Comparison of ENCODE assay signal across 13 mouse cellular contexts in the genomic region with DNA sequence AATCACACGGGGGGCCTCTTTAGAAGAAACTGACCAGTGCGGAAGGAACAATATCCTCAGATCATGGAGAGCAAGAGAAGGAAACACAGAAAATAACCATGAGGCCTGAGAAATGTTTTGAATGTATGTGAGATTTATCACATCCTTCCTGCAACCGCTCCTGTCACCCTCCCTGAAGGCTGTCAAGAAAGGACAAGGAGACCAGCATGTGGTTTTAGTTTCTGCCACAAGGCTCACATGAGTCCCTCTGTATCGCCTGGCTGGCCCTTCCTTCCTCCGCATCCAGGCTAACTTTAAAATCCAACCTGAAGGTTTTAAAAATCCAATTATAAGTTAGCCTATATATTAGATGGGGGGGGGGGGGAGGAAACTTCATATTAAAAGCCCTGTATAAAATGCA. TPM values are rescaled to one million over a fixed set of nuclear protein-coding genes. Genes with fewer than 3 reads are reported as not detected.
DNase-seq lines count a peak whose midpoint lies in the region; ATAC-seq and TF ChIP-seq lines count a peak whose summit lies in the region.
"Not testable (repeated sequence)": the region's sequence is repeated elsewhere in the genome, so short reads cannot be mapped to it uniquely, and the experiment has no call there.
"Had no signal": no experiment of that assay in that cellular context is flagged by ENCODE, and none has a peak within 500 bp of the region (broad histone marks: within the 10 kb centered on the region; RNA-seq: fewer than 3 reads in every experiment).

No protein-coding gene starts in this region.

- not testable (repeated sequence) for ATAC-seq in G1E (ENCODE audit: extremely low read depth, insufficient number of reproducible peaks, low FRiP score, poor library complexity, severe bottlenecking); heart, embryonic 14.5 days (ENCODE audit: insufficient number of reproducible peaks, insufficient read depth, low FRiP score, low read depth); kidney, embryonic 16.5 days (ENCODE audit: low FRiP score, low TSS enrichment)
- peak; percentile 75 for ATAC-seq in liver, postnatal 0 days
- ATAC-seq in megakaryocyte-erythroid progenitor cell, adult 5-6 weeks (replicated peaks; ENCODE audit: low FRiP score, low TSS enrichment, poor library complexity, severe bottlenecking) = peak; percentile 51

- not testable (repeated sequence) for H3K9me3 ChIP-seq in G1E (replicated peaks); heart, embryonic 14.5 days (ENCODE audit: control insufficient read depth, low read length); kidney, embryonic 16.5 days (ENCODE audit: low read length); liver, postnatal 0 days (ENCODE audit: low read length)

- DNase-seq in G1E (ENCODE audit: low spot score); liver, postnatal 0 days: not testable (repeated sequence)
- DNase-seq in c-Kit-positive CD71-positive TER-119-positive erythroid progenitor cells, embryonic 14.5 days (ENCODE audit: low spot score) = peak; percentile 41
- peak; percentile 16 for DNase-seq in thymus, adult 2 months

- not testable (repeated sequence) for H3K27me3 ChIP-seq in G1E (ENCODE audit: insufficient read depth, low read length); heart, embryonic 14.5 days (ENCODE audit: control insufficient read depth, insufficient read depth, low read length); kidney, embryonic 16.5 days (ENCODE audit: insufficient read depth, low read length); liver, postnatal 0 days (ENCODE audit: insufficient read depth, low read length); thymus, adult 2 months (ENCODE audit: control insufficient read depth, insufficient read depth, low read length)

- WGBS in heart, embryonic 14.5 days = 81% methylated on average over 5 of the region's 5 CpGs
- 68% methylated on average over 5 of the region's 5 CpGs for WGBS in kidney, embryonic 16.5 days
- 26% methylated on average over 5 of the region's 5 CpGs for WGBS in liver, postnatal 0 days (ENCODE audit: insufficient replicate concordance)
- 5% methylated on average over 5 of the region's 5 CpGs for WGBS in thymus, adult 2 months

- H3K36me3 ChIP-seq in G1E (replicated peaks) = peaks cover 25% of the 10 kb centered on the region
- H3K36me3 ChIP-seq in heart, embryonic 14.5 days (ENCODE audit: control insufficient read depth, insufficient read depth, low read length); kidney, embryonic 16.5 days (ENCODE audit: insufficient read depth, low read length): not testable (repeated sequence)
- H3K36me3 ChIP-seq in liver, postnatal 0 days (replicated peaks; ENCODE audit: insufficient read depth, low read length) = peaks cover 15% of the 10 kb centered on the region; the same call in 1 of the 2 replicates
- peaks cover 17% of the 10 kb centered on the region for H3K36me3 ChIP-seq in thymus, adult 2 months (ENCODE audit: control insufficient read depth, insufficient read depth, low read length)

- peaks cover 22% of the 10 kb centered on the region for H3K4me1 ChIP-seq in G1E (ENCODE audit: insufficient read depth, low read depth, low read length)
- not testable (repeated sequence) for H3K4me1 ChIP-seq in heart, embryonic 14.5 days (ENCODE audit: control insufficient read depth in 2 of 2, insufficient read depth in 2 of 2, low read length in 2 of 2); kidney, embryonic 16.5 days (ENCODE audit: insufficient read depth, low read length); liver, postnatal 0 days (ENCODE audit: insufficient read depth); thymus, adult 2 months (replicated peaks; ENCODE audit: control insufficient read depth, insufficient read depth, low read length)

- not testable (repeated sequence) for TF ChIP-seq CTCF in G1E (IDR thresholded peaks at IDR 0.05; ENCODE audit: low read depth, low read length); liver, postnatal 0 days (IDR thresholded peaks at IDR 0.05; ENCODE audit: low read depth); thymus, adult 2 months (IDR thresholded peaks at IDR 0.05; ENCODE audit: borderline replicate concordance, control insufficient read depth, extremely low read depth, insufficient read depth, low read length, poor library complexity)

- TF ChIP-seq EP300 in liver, postnatal 0 days (IDR thresholded peaks at IDR 0.05; ENCODE audit: low read depth) = not testable (repeated sequence)

- not testable (repeated sequence) for H3K27ac ChIP-seq in heart, embryonic 14.5 days (replicated peaks in 1 of 2; ENCODE audit: control insufficient read depth in 1 of 2, insufficient read depth in 1 of 2, low read depth in 2 of 2, low read length in 2 of 2)
- 0 out of 2 replicates have a peak overlapping the region, but pooled peaks have one; percentile 18 for H3K27ac ChIP-seq in kidney, embryonic 16.5 days (ENCODE audit: low read length)
- H3K27ac ChIP-seq in liver, postnatal 0 days (ENCODE audit: low read depth) = peak overlapping the region; percentile 93
- peak overlapping the region; percentile 77 for H3K27ac ChIP-seq in thymus, adult 2 months (ENCODE audit: control insufficient read depth, insufficient read depth, low read length)

- H3K4me3 ChIP-seq in G1E (ENCODE audit: low read depth, low read length) = peak overlapping the region; percentile 67
- not testable (repeated sequence) for H3K4me3 ChIP-seq in heart, embryonic 14.5 days (ENCODE audit: control insufficient read depth in 1 of 2, insufficient read depth in 1 of 2, low read depth in 1 of 2, low read length in 2 of 2)
- peak overlapping the region; percentile 26 for H3K4me3 ChIP-seq in kidney, embryonic 16.5 days (ENCODE audit: low read length)
- H3K4me3 ChIP-seq in liver, postnatal 0 days (ENCODE audit: low read depth, low read length) = peak overlapping the region; percentile 64
- peak overlapping the region; percentile 45 for H3K4me3 ChIP-seq in thymus, adult 2 months (ENCODE audit: control insufficient read depth, insufficient read depth, low read length)

- not testable (repeated sequence) for H3K9ac ChIP-seq in heart, embryonic 14.5 days (ENCODE audit: low read length); kidney, embryonic 16.5 days (replicated peaks; ENCODE audit: low read length)
- H3K9ac ChIP-seq in liver, postnatal 0 days (replicated peaks) = peak overlapping the region; percentile 62

- not testable (repeated sequence) for TF ChIP-seq POLR2A in thymus, adult 2 months (IDR thresholded peaks at IDR 0.05; ENCODE audit: control insufficient read depth, extremely low read depth, insufficient read depth, low read length, poor library complexity)

- 0 out of 2 replicates have a peak overlapping the region, but pooled peaks have one; percentile 4 for H3K4me2 ChIP-seq in heart, embryonic 14.5 days (ENCODE audit: low read length)
- peak overlapping the region; percentile 27 for H3K4me2 ChIP-seq in kidney, embryonic 16.5 days (replicated peaks; ENCODE audit: low read depth, low read length)
- H3K4me2 ChIP-seq in liver, postnatal 0 days (ENCODE audit: low read depth, low read length) = peak overlapping the region; percentile 78

RNA-seq across cellular contexts. Expression of gene Slfn3, which starts 32.7 kb away (rescaled TPM):
- total RNA-seq in G1E (2014; fragmentation: Nextera tagmentation) = not detected in 2 replicates
- total RNA-seq in G1E (2017) = 0.12 and 0.16 TPM in 2 replicates
- polyA plus RNA-seq in G1E (2012) = not detected in 2 replicates
- polyA plus RNA-seq in heart, embryonic 14.5 days (2014; fragmentation: Nextera tagmentation; extraction: Ambion mirVana) = 1.3 and 1.6 TPM in 2 replicates
- 2.7 and 2.8 TPM in 2 replicates for polyA plus RNA-seq in kidney, embryonic 16.5 days (2015; fragmentation: Nextera tagmentation; extraction: Ambion mirVana)
- polyA plus RNA-seq in liver, postnatal 0 days (2015; fragmentation: Nextera tagmentation; extraction: Ambion mirVana) = 0.77 and 1.1 TPM in 2 replicates
- total RNA-seq in megakaryocyte-erythroid progenitor cell, adult 5-6 weeks (2014; fragmentation: Nextera tagmentation) = 15.3 and 24.2 TPM in 2 replicates
- 33.5 and 38.0 TPM in 2 replicates for total RNA-seq in megakaryocyte-erythroid progenitor cell, adult 5-6 weeks (2017)
- polyA plus RNA-seq in thymus, adult 2 months (2012; rRNA removed) = 2.7 and 3.0 TPM in 2 replicates

RNA-seq across cellular contexts. Expression of gene Slfn4, which starts 48.8 kb away (rescaled TPM):
- total RNA-seq in G1E (2014; fragmentation: Nextera tagmentation) = not detected in 2 replicates
- 0.05 and 0.06 TPM in 2 replicates for total RNA-seq in G1E (2017)
- not detected in 2 replicates for polyA plus RNA-seq in G1E (2012)
- not detected in 2 replicates for polyA plus RNA-seq in heart, embryonic 14.5 days (2014; fragmentation: Nextera tagmentation; extraction: Ambion mirVana)
- polyA plus RNA-seq in kidney, embryonic 16.5 days (2015; fragmentation: Nextera tagmentation; extraction: Ambion mirVana) = 0.11 and 0.17 TPM in 2 replicates
- 2.7 and 3.1 TPM in 2 replicates for polyA plus RNA-seq in liver, postnatal 0 days (2015; fragmentation: Nextera tagmentation; extraction: Ambion mirVana)
- 2.2 TPM in 1 of 2 replicates, not detected in the other for total RNA-seq in megakaryocyte-erythroid progenitor cell, adult 5-6 weeks (2014; fragmentation: Nextera tagmentation)
- 0.19 and 0.28 TPM in 2 replicates for total RNA-seq in megakaryocyte-erythroid progenitor cell, adult 5-6 weeks (2017)
- 1.6 and 1.8 TPM in 2 replicates for polyA plus RNA-seq in thymus, adult 2 months (2012; rRNA removed)
- total RNA-seq: left cerebral cortex, adult 8-10 months; midbrain, postnatal 0 days had no signal
- polyA plus RNA-seq: forebrain, embryonic 12.5 days; hindbrain, embryonic 16.5 days; limb, embryonic 11.5 days; midbrain, postnatal 0 days; neural tube, embryonic 13.5 days had no signal

Comparison
In these comparisons a context has a peak if more than half of its experiments do, and no peak if none do; other contexts are left out.
1. H3K4me2 ChIP-seq: peak in every context shown above with its lines; median percentile 78 in liver, postnatal 0 days; 27 in kidney, embryonic 16.5 days; 4 in heart, embryonic 14.5 days.